Mouse (Mus musculus) intestine, embryonic 15.5 days (tissue): ENCODE results near the gene Ctdsp1. TPM values are rescaled to one million over a fixed set of nuclear protein-coding genes. Genes with fewer than 3 reads are reported as not detected.

Source experiments
- ATAC-seq: fragments of 200-750 bp; cut with Nextera tagmentation; 2 replicates; pipeline ENCODE4 v1.8.0; 2017; ENCODE audit warnings: moderate TSS enrichment, moderate library complexity
- H3K27ac ChIP-seq: fragments of 300-500 bp; sonication (generic); 2 replicates; pipeline ENCODE4 v1.5.1; 2015; ENCODE audit warnings: mild to moderate bottlenecking, inconsistent platforms
- H3K27me3 ChIP-seq: fragments of 300-500 bp; sonication (generic); replicated peaks from 2 replicates; pipeline ENCODE4 v1.6.1; 2015; ENCODE audit warnings: inconsistent platforms
- H3K36me3 ChIP-seq: fragments of 300-500 bp; sonication (generic); 2 replicates; pipeline ENCODE4 v1.6.1; 2015; ENCODE audit warnings: inconsistent platforms
- H3K4me1 ChIP-seq: fragments of 300-500 bp; sonication (generic); replicated peaks from 2 replicates; pipeline ENCODE4 v1.6.1; 2015; ENCODE audit warnings: inconsistent platforms
- H3K4me2 ChIP-seq: fragments of 300-500 bp; sonication (generic); replicated peaks from 2 replicates; pipeline ENCODE4 v1.6.1; 2015; ENCODE audit warnings: mild to moderate bottlenecking, inconsistent platforms
- H3K4me3 ChIP-seq: fragments of 300-500 bp; sonication (generic); replicated peaks from 2 replicates; pipeline ENCODE4 v1.5.1; 2015; ENCODE audit warnings: inconsistent platforms
- H3K9ac ChIP-seq: fragments of 300-500 bp; sonication (generic); 2 replicates; pipeline ENCODE4 v1.6.1; 2015; ENCODE audit warnings: inconsistent platforms
- H3K9me3 ChIP-seq: fragments of 300-500 bp; sonication (generic); 2 replicates; pipeline ENCODE4 v1.6.1; 2016; ENCODE audit warnings: inconsistent platforms
- WGBS: fragments of 180-500 bp; shearing (Covaris S2); methylation state at CpG from one replicate; pipeline ENCODE4 v1.1.7; 2015; 5-methylcytosine and 5-hydroxymethylcytosine counted together
- polyA plus RNA-seq: library from polyadenylated mRNA; unstranded; fragments of >200 nt; fragmentation: Nextera tagmentation; extraction: Ambion mirVana; gene quantifications from 2 replicates; pipeline ENCODE4 v1.2.1, GENCODE M21; 2015

Gene Ctdsp1
- polyA plus RNA-seq, result 75.4 and 78.7 TPM in 2 replicates

GRCm38 (mm10) chr1:74390924-74391748 is at the start of gene Ctdsp1:
Gene Ctdsp1 (plus strand): TSS chr1:74391509.
- peaks cover 51% of the 10 kb centered on the region for H3K4me1 ChIP-seq
- 3% methylated on average over 50 of the region's 51 CpGs for WGBS

GRCm38 (mm10) chr1:74341898-74342297 is 49.4 kb upstream of the Ctdsp1 start:
- H3K4me1 ChIP-seq, result no peaks in the 10 kb centered on the region
- H3K27ac ChIP-seq, result no peak overlapping the region
- H3K4me2 ChIP-seq, result no peak overlapping the region
- no peaks in the 10 kb centered on the region for H3K9me3 ChIP-seq
- H3K36me3 ChIP-seq, result no peaks in the 10 kb centered on the region
- no peaks in the 10 kb centered on the region for H3K27me3 ChIP-seq
- H3K4me3 ChIP-seq, result no peak overlapping the region
- no peak overlapping the region for H3K9ac ChIP-seq
- WGBS, result 79% methylated on average over 7 of the region's 7 CpGs
- no peak for ATAC-seq

More at GRCm38 (mm10) chr1:74390924-74391748, at the start of gene Ctdsp1:
- Histone ChIP-seq H3K27ac (peak within 1 kb of the TSS; percentile 99), H3K9ac (peak within 1 kb of the TSS; percentile 84), H3K4me2 (peak within 1 kb of the TSS; percentile 94), H3K27me3 (no peaks in the 10 kb centered on the region), H3K4me3 (peak within 1 kb of the TSS; percentile 85), H3K9me3 (no peaks in the 10 kb centered on the region), H3K36me3 (peaks cover 13% of the 10 kb centered on the region; the same call in 1 of the 2 replicates)
- ATAC-seq, result peak; percentile 76

GRCm38 (mm10) chr1:74342308-74342707 is 49.0 kb upstream of the Ctdsp1 start:
- H3K27ac ChIP-seq, result no peak overlapping the region
- no peak overlapping the region for H3K4me2 ChIP-seq
- H3K36me3 ChIP-seq, result no peaks in the 10 kb centered on the region
- WGBS, result 96% methylated on average over 1 of the region's 1 CpGs
- H3K4me3 ChIP-seq, result no peak overlapping the region
- no peaks in the 10 kb centered on the region for H3K9me3 ChIP-seq
- ATAC-seq, result no peak
- no peak overlapping the region for H3K9ac ChIP-seq
- H3K27me3 ChIP-seq, result no peaks in the 10 kb centered on the region
- H3K4me1 ChIP-seq, result no peaks in the 10 kb centered on the region

GRCm38 (mm10) chr1:74343161-74343560 is 48.1 kb upstream of the Ctdsp1 start:
- no peak overlapping the region for H3K27ac ChIP-seq
- no peak overlapping the region for H3K4me2 ChIP-seq
- no peak for ATAC-seq
- H3K4me3 ChIP-seq, result no peak overlapping the region
- WGBS, result 65% methylated on average over 5 of the region's 5 CpGs
- H3K9ac ChIP-seq, result no peak overlapping the region
- no peaks in the 10 kb centered on the region for H3K36me3 ChIP-seq
- H3K9me3 ChIP-seq, result no peaks in the 10 kb centered on the region
- H3K4me1 ChIP-seq, result no peaks in the 10 kb centered on the region
- no peaks in the 10 kb centered on the region for H3K27me3 ChIP-seq

- Histone ChIP-seq H3K4me2 (no peak overlapping the region), H3K36me3 (no peaks in the 10 kb centered on the region; the same call in 1 of the 2 replicates), H3K27ac (no peak overlapping the region), H3K4me1 (no peaks in the 10 kb centered on the region), H3K27me3 (no peaks in the 10 kb centered on the region), H3K9me3 (no peaks in the 10 kb centered on the region), H3K9ac (no peak overlapping the region), H3K4me3 (no peak overlapping the region)
- no peak for ATAC-seq
- 80% methylated on average over 11 of the region's 11 CpGs for WGBS
Measured at GRCm38 (mm10) chr1:74344163-74344916, 47.0 kb upstream of the Ctdsp1 start.

GRCm38 (mm10) chr1:74351185-74351769 is 40.0 kb upstream of the Ctdsp1 start:
- Histone ChIP-seq H3K4me1 (no peaks in the 10 kb centered on the region), H3K9ac (no peak overlapping the region), H3K27ac (no peak overlapping the region), H3K4me2 (no peak overlapping the region), H3K36me3 (peaks cover 5% of the 10 kb centered on the region; the same call in 1 of the 2 replicates), H3K27me3 (no peaks in the 10 kb centered on the region), H3K4me3 (no peak overlapping the region), H3K9me3 (no peaks in the 10 kb centered on the region)
- 90% methylated on average over 13 of the region's 13 CpGs for WGBS
- ATAC-seq, result no peak

GRCm38 (mm10) chr1:74352532-74353096 is 38.7 kb upstream of the Ctdsp1 start:
- Histone ChIP-seq H3K9ac (no peak overlapping the region), H3K9me3 (no peaks in the 10 kb centered on the region), H3K27ac (no peak overlapping the region), H3K4me3 (no peak overlapping the region), H3K4me2 (no peak overlapping the region), H3K36me3 (peaks cover 5% of the 10 kb centered on the region; the same call in 1 of the 2 replicates), H3K27me3 (no peaks in the 10 kb centered on the region), H3K4me1 (no peaks in the 10 kb centered on the region)
- no peak for ATAC-seq
- WGBS, result 78% methylated on average over 5 of the region's 5 CpGs

GRCm38 (mm10) chr1:74353453-74354229 is 37.7 kb upstream of the Ctdsp1 start:
- H3K27me3 ChIP-seq, result no peaks in the 10 kb centered on the region
- WGBS, result 90% methylated on average over 9 of the region's 9 CpGs
- H3K9ac ChIP-seq, result no peak overlapping the region
- no peak overlapping the region for H3K4me3 ChIP-seq
- no peak for ATAC-seq
- H3K9me3 ChIP-seq, result no peaks in the 10 kb centered on the region
- peaks cover 5% of the 10 kb centered on the region; the same call in 1 of the 2 replicates for H3K36me3 ChIP-seq
- no peak overlapping the region for H3K4me2 ChIP-seq
- no peaks in the 10 kb centered on the region for H3K4me1 ChIP-seq
- no peak overlapping the region for H3K27ac ChIP-seq

GRCm38 (mm10) chr1:74357531-74357930 is 33.8 kb upstream of the Ctdsp1 start:
- no peak overlapping the region for H3K9ac ChIP-seq
- no peaks in the 10 kb centered on the region for H3K27me3 ChIP-seq
- no peak overlapping the region for H3K4me3 ChIP-seq
- ATAC-seq, result no peak
- no peaks in the 10 kb centered on the region for H3K36me3 ChIP-seq
- H3K4me2 ChIP-seq, result no peak overlapping the region
- H3K4me1 ChIP-seq, result no peaks in the 10 kb centered on the region
- no peaks in the 10 kb centered on the region for H3K9me3 ChIP-seq
- H3K27ac ChIP-seq, result no peak overlapping the region

GRCm38 (mm10) chr1:74359952-74360517 is 31.3 kb upstream of the Ctdsp1 start:
- H3K36me3 ChIP-seq, result no peaks in the 10 kb centered on the region
- no peak overlapping the region for H3K4me3 ChIP-seq
- no peaks in the 10 kb centered on the region for H3K9me3 ChIP-seq
- ATAC-seq, result no peak
- no peak overlapping the region for H3K9ac ChIP-seq
- H3K4me1 ChIP-seq, result no peaks in the 10 kb centered on the region
- WGBS, result 90% methylated on average over 5 of the region's 5 CpGs
- H3K4me2 ChIP-seq, result no peak overlapping the region
- no peak overlapping the region for H3K27ac ChIP-seq
- no peaks in the 10 kb centered on the region for H3K27me3 ChIP-seq

- H3K4me1 ChIP-seq, result no peaks in the 10 kb centered on the region
- 6% methylated on average over 2 of the region's 2 CpGs for WGBS
- no peak within 1 kb of the TSS for H3K9ac ChIP-seq
- no peaks in the 10 kb centered on the region for H3K36me3 ChIP-seq
- H3K27me3 ChIP-seq, result no peaks in the 10 kb centered on the region
- H3K4me3 ChIP-seq, result no peak within 1 kb of the TSS
- no peak within 1 kb of the TSS for H3K4me2 ChIP-seq
- no peaks in the 10 kb centered on the region for H3K9me3 ChIP-seq
- ATAC-seq, result peak; percentile 81
- no peak within 1 kb of the TSS for H3K27ac ChIP-seq
Measured at GRCm38 (mm10) chr1:74361812-74362211, 29.5 kb upstream of the Ctdsp1 start, which contains the start of gene Catip. Gene Catip (plus strand): TSS chr1:74362108.
